Mouse (Mus musculus): ENCODE measurements around the gene Arsg. TPM values are rescaled to one million over a fixed set of nuclear protein-coding genes. Genes with fewer than 3 reads are reported as not detected.

Gene Arsg
- polyA plus RNA-seq, 1 experiment: 13.5 TPM

DNA sequence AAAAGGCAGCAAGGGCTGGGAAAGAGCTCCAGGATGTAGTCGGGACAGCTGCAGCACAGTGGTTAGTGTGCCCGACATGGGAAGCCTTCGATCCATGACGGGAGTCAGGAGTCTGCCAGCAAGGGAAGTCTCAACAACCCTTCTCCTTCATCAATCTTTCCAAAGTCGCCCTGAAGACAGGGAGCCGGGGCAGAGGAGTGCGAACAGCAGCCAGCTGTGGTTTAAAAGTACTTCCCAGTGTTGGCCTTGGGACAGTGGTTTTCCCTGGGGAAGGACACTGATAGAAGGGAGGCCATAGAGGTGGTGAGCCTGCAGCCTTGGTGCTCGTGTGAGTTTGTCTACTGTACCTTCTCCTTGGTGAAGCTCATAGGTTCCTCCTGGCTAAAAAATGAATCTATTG is 6.2 kb upstream of the Arsg start:
- no peak for DNase-seq (ENCODE audit: extremely low spot score in 1 of 2, low spot score in 1 of 2)

DNA sequence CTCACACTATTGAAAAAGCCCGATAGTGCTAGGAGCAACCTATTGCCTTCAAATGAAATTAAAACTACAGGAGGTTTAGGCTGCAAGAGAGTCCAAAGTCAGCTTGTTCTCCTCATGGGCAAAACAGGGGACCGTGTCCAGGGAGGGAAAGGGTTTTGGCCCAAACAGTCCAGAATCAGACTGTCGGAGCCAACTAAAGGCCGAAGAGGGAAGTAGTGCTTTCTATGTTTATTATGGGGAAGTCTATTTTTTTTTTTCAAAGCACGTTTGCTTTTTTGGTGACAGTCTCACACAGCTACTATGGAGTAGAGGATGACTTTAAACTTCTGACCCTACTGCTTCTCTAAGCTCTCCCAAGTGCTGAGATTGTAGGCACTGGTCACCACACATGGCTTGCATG is 5.0 kb upstream of the Arsg start:
- DNase-seq (ENCODE audit: extremely low spot score in 1 of 2, low spot score in 1 of 2): no peak

DNA sequence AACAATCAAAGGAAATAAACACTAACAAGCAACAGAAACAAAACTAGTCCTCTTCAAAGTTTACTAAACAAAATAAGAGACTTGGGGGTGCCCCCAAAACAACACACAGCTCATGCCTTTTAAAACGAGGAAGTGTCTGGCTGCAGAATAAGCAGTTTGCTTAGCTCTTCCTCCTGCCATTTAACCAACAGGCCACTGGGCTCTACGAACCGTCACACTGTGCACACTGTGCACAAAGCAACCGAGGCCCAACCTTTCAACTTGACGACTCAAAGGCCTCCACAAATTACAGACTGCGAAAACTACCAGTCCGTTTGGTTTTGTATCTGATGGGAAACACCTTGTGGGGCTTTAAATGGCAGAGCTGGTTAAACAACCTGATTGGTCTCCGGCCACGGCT is 3.0 kb upstream of the Arsg start:
- DNase-seq (ENCODE audit: extremely low spot score in 1 of 2, low spot score in 1 of 2): no peak

DNA sequence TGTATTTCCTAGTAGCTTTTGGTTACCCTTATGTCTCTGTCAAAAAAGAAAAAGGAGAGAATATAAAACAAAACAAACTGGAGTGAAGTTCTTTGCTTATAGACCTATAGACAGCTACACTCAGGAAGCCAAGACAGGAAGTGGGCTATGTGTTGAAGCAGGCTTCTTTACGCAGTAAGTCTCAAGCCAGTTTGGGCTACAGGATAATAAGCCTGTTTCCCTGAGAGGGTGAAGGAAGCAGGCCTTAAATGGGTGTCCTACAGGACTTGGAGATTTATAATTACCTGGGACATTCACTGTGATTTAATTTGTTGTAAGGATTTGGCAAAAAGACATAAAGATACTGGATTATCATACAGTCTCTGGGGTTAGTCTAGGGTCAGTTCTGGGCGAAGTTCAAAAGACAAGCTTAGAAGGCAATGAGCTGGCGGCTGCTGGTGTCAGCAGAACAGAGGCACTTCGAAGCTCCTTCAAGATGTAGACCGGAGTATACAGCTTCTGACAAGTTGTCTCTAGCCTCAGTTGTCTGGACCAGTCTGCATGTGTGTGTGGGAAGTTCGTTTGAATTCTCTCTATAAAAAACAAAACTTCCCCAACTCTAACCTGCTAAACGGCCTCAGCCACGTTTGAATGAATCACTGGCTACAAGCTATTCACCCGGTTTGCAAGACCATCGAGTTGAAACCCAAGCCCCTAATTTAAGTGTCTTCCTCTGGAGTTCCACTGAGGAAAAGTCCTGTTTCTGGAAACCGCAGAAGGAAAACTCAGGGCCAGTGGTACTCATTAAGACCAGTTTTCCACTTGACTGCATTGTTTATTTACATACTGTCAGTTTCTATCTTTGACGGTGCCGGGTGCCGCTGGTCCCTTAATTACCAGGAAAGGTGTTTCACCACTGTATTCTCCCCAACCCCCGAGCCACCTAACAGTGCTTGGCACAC is 2.0 kb upstream of the Arsg start:
- no peak for DNase-seq (ENCODE audit: extremely low spot score in 1 of 2, low spot score in 1 of 2)

DNA sequence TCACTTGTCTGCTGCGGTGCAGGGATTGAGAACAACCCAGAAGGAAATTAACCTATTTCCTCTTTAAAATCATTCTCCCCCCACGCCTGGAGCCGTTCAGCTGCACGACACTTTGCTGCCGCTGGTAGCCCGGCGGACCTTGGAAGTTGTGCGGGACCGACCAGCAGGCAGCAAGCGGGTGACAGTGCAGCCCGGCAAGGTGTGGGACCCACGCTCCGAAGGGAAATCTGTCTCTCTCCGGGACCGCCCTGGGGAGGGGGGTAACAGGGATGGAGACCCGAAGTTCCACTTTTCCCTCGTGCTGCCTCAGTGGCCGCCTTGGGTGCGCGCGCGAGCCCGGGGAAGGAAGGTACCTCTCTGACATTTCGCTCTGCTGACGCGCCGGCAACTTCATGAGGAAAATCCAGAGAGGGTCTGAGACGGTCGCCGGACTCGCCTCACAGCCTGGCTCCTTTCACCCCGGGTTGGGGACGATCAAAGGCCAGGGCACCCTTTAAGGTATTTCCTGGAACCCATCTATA is 943 bp upstream of the Arsg start:
- DNase-seq (ENCODE audit: extremely low spot score in 1 of 2, low spot score in 1 of 2): no peak

DNA sequence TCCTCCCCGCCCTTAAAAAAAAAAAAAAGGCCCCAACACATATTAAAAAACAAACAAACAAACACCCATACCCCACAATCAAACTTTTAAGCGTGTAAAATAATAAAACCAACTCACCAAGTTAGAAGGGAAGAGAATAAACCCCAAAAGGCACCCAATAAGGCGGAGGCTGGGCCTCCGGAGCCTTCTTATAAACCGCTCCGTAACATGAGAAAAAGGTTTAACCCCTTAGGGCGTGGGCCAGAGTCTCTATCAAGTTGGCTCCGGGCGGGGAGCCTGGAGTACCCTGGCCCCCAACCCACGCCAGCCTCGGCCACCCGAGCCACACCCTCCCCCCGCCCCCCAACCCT is 378 bp upstream of the Arsg start:
- no peak for DNase-seq (ENCODE audit: extremely low spot score in 1 of 2, low spot score in 1 of 2)

DNA sequence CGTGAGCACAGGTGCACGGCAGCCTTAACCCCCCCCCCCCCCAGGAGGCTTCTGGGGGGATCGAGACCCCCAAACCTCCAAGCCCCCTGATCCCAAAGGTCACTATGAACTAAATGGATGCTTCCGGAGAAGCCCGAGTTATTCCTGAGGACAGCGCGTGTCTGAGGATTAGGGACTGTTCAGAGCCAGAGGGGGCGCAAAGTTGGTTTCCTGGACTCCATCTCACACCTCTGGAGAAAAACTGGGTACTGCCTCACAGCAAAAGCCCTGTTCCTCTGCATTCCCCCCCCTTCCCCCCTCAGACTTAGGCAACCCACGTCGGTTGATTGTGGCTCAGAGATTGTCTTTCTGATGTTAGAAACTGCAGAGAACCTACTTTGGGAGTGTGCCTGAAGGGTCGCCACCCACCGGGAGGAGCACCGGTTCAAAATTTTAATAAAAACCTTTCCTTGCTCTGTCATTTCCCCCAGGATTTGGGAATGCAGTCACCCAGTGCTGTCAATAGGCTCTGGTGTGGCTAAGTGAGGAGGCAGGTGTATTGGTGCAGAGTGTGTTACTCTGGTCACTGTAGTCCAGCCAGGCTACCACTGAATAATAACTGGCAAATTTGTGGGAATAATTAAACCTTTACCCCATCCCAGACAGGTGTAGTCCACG is 1.0 kb downstream of the Arsg start:
- DNase-seq (ENCODE audit: extremely low spot score in 1 of 2, low spot score in 1 of 2): no peak

DNA sequence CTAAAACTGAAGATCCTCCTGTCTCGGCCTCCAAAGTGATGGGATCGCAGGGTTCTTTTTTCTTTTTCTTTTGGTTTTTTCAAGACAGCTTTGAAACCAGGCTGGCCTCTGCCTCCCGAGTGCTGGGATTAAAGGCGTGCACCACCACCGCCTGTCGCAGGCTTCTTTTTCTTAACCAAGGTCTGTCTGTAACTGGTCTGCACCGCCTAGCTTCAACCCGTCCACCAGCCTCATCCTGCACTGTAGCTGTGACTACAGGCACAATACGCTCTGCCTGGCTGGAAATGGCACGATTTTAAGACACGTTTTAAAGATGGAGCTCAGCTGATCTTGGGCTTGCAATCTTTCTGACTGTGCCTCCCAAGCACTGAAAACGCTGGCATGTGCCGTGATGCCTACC is 1.7 kb downstream of the Arsg start:
- DNase-seq (ENCODE audit: extremely low spot score in 1 of 2, low spot score in 1 of 2): no peak

DNA sequence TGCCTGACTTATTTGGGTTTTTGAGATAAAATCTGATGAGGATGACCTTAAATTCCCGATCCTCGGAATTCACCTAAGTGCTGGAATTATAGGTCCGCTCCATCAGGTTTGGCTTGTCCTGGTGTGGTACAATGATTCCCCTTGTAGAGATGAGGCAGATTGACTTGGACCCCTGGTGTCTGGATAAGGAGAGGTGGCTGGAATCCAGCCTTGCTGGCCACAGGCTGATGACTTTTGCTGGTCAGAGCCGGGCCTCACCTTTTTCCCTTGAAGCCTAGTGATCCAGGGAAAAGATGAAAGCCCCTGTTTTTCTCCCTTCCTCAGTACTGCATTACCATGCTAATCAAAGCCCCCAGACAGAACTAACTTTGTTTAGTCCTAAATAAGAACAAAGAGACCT is 2.5 kb downstream of the Arsg start:
- no peak for DNase-seq (ENCODE audit: extremely low spot score in 1 of 2, low spot score in 1 of 2)

DNA sequence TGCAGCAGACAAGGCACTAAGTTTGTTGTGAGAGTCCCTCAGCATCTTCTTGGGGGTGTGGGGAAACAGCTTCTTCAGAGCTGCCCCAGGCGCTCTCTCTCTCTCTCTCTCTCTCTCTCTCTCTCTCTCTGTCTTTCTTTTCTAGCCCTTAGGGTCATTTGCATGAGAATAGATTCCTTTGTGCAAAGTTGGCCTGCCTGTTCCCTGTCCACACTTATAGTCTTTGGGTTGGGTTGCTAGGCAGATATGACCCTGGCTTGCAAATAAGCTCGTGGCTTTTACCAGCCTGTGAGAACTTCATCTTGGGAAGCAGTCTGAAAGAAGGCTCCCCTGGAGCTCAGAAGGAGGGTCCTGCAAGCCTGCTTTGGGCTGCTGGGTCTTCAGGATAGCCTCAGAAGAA is 3.1 kb downstream of the Arsg start:
- no peak for DNase-seq (ENCODE audit: extremely low spot score in 1 of 2, low spot score in 1 of 2)

DNA sequence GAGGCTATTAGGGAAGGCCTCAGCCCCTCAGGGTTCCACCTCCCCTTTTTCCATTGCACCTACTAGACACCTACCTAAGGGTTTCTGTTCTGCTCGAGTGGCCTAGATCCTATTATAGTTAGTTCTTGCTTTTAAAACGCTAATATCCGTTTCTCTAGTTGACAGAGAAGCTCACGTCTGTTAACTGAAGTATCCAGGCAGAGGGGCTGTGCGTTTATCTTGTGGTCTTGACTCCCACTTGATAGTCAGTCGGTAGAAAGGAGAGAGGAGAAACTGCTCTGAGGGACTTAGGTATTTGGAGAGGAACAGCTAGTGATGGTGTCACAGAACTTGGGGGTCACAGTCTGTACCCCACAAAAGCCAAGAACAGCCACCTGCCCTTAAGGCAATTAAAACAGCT is 3.5 kb downstream of the Arsg start:
- DNase-seq (ENCODE audit: extremely low spot score in 1 of 2, low spot score in 1 of 2): no peak

DNA sequence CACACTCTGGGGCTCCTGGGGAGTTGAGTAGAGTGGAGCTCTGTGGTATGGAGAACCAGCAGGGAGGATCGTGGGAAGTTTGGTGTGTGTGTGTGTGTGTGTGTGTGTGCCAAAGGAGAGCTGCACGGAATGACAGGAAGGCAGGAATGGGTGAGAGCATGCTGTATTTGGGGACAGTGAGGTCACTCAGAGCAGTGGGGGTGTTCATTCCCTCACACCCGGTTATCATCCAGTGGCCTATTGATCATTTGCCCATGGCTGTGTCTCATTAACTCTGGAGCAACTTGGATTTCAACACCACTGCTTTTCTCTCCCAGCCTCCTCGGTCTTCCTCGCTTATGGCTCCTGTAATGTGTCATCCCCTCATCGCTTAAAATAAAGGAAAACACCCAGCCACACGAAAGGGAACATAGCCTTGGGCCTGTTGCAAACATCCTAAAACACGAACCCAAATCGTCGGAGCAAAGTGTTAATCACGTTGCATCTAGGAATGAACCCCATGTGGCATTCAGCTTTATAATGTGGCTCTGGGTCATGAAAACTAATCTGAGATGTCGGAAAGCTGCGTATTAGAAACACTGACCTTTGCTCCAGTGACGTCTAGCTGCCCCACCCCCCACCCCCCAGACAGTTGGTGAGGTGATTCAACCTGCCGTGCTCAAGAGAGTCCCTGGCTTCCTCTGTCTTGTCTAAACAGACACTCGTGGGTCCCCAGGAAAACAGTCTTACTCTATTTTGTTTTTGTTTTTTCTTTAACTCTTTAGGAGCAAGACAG is 4.6 kb downstream of the Arsg start:
- no peak for DNase-seq (ENCODE audit: extremely low spot score in 1 of 2, low spot score in 1 of 2)

DNA sequence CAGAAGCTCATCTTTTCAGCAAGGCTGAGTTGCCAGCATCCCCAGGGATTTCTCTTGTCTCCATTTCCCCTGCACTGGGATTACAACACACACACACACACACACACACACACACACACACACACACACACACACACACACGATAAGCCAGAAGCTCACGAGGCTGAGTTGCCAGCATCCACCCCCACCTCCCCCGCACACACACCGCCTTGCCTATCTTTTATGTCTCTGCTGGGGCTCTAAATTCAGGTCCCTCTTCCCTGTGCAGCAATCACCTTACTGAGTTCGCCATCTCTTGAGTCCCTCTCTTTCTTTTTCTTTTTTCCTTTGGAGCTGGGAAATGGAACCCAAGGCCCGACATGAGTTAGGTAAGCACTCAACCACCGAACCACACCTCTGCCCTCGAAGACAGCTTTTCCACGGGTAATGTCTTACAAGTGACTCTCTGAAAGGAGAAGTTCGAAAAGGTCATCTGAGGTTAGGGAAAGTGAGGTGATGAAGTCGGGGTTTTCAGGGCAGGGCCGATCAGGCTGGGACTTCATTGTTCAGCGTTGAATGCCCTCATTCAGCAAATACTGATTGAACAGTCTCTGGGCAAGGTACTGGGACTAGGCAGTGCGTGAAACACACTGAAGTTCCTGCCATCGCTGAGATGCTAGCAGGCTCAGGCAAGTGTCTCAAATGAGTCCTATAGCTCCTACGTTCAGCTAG is 6.6 kb downstream of the Arsg start:
- no peak for DNase-seq (ENCODE audit: extremely low spot score in 1 of 2, low spot score in 1 of 2)

DNA sequence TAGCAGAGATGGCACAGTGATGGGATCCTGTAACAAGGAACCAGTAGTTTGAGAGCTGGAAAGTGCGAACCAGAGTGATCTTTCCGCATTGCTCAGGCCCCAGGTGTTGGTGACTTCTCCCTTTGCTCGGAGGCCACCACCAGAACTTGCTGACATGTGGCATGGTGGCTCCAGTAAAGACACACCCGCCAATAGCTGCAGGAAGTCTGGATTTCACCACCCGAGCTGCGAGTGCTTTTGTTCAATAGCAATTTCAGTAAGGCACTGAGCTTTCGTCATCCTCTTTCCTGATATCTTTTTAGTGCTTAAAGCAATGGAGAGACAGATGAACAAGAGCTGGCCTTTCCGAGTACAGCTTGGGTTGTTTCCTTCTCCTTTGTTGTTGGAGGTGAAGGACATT is 7.3 kb downstream of the Arsg start:
- no peak for DNase-seq (ENCODE audit: extremely low spot score in 1 of 2, low spot score in 1 of 2)

DNA sequence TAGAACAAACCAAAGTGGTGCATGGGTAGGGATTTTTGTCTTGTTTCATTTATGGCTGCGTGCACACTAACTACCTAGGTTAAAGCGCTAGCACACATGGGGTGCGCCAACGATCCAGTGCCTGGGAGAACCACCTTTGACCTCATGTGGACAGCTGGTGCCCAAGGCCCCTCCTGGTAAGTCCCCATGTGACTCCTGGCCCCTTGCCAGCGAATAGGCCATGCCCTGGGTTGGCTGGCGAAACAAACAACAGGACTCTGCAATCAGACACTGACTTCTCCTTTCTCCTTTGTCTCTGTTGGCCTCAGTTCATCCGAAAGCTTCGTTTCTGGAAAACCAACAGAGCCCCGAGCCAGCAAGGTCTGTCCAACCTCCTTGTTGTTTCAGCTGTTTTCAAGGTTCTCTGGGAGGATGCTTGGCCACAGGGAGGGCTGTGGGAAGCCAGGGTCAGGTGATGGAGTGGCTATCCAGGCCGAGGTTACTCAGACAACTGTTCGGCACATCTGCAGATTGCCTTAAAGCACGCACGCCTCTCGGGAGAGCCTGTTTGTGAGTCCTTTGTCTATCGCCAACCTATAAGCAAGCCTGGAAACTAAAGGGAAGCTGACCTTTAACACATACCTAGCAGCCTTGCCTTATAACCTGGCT is 12.3 kb downstream of the Arsg start:
- DNase-seq (ENCODE audit: extremely low spot score in 1 of 2, low spot score in 1 of 2): peak; percentile 33 to 56

DNA sequence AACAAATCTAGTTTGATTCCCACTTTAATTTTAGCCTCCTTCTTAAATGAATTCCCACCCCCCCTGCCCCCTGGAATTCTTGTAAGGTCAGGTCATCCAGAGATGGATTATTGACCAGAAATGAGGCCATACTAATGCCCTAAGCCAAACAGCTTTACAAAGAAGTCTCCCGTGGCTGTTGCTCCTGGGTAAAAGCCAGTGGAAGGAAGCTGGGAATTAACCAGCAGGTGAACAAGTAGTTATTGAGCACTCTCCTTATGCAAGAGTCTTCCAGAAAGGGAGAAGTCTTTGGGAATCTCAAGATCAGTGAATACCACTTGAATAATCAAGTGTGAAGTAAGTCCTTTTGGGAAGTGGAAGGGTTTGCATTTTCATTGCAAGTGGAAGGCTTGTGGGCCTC is 13.9 kb downstream of the Arsg start:
- no peak for DNase-seq (ENCODE audit: extremely low spot score in 1 of 2, low spot score in 1 of 2)

DNA sequence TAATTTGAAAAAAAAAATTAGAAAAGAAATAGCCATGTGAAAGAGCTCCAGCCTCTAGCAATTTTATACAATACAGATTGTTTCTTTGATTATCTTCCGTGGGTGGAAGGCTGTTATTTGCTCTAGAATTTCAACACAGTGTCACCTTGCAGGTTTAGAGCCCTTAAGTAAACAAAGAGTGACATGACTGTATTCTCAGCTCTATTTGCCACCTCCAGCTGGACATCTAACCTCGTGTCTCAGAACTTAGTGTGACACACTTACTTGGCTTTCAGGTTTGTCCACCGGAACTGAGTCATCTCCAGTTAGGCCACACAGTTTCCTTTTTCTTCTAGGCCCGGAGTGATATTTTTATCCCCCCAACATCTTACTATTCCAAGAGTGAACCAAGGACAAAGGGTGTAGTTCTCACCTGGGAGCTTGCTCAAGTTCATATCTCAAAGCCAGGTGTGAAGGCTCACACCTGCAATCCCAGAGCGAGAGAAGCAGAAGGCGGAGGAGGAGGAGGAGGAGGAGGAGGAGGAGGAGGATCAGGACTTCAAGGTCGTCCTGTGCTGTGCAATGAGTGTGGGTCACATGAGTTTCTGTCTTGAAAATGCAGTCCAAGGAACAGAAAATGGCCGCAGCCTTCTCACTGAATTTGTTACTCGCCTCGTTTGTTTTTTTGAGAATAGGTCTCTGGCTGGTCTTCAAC is 15.0 kb downstream of the Arsg start:
- DNase-seq (ENCODE audit: extremely low spot score in 1 of 2, low spot score in 1 of 2): no peak

DNA sequence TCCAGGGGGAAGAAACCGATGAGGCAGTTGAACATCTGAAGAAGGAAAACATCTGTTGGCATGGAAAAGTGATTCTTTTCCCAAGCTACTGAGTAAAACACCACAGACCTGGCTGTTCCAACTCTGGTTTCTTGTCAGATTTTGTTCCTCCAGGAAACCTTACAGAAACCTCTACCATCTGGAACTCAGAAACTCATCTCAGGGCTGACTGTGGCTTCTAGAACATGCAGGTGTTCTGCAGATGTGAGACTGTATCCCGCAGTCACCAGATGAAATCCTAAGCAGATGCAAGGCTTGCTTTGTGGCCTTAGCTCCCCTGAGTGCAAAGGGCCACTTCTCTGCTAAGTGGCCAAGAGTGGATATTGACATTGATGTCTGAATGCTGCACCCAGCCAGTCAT is 16.6 kb downstream of the Arsg start:
- DNase-seq (ENCODE audit: extremely low spot score in 1 of 2, low spot score in 1 of 2): no peak

DNA sequence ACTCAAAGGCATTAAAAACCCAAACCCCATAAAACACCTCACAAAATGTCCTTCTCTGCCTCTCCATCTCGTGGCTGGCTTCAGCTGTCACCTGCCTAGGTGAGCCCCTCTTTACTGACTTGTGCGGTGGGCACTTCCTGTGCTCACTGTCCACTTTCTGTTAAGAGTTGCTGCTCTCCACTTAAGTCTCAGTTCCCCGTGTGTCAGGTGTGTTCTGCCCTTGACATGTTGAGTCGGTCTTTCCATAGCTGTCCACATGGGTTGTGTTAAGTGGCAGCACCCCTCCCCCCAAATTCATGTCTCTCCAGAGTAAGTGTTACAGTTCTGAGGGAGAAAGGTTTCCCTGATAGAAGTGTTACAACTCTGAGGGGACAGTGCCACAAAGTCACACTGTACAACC is 18.7 kb downstream of the Arsg start:
- no peak for DNase-seq (ENCODE audit: extremely low spot score in 1 of 2, low spot score in 1 of 2)

Measured in frontal cortex, adult 2 months (tissue).